Mouse (Mus musculus) thymus, postnatal 36 days (tissue): Measurements from ENCODE around the gene Mapk12.

Experiments
- DNase-seq, 2 experiments: peaks; one replicate each; pipeline ENCODE4 v3.0.0; 2022; ENCODE audit warnings: mixed read lengths in 2 of 2

Gene Mapk12

GRCm38 (mm10) chr15:89090662-89091061, 49.8 kb downstream of the Mapk12 start:
- DNase-seq = no peak

DNA sequence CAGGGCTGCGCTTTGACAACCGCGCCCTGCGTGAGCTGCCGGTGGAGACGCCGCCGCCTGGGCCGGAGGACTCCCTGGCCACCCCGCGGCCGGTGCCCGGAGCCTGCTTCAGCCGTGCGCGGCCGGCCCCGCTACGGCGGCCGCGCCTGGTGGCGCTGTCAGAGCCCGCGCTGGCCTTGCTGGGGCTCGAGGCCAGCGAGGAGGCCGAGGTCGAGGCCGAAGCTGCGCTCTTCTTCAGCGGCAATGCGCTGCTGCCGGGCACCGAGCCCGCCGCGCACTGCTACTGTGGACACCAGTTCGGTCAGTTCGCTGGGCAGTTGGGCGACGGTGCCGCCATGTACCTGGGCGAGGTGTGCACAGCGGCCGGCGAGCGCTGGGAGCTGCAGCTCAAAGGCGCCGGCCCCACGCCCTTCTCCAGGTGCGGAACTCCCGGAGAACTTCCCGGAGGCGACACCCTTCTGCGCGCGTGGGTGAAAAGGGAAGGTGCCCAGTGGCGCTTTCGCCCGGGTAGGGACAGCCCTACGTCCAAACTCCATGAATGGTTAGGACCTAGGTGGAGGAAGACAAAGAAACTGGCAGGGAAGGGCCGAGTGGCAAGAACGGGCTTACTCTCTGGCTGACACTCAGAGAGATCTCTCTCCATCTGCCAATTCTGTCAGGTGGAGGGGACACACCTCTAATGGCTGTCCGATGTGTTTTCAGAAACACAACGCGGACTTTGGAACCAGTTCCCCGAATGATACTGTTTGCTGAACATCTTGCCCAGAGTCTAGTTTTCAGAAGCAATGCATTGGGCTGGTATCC, 51.1 kb downstream of the Mapk12 start:
- peak; percentile 31 to 42 for DNase-seq

- peak; percentile 81 to 84 for DNase-seq
These were observed 51.8 kb downstream of the Mapk12 start, which contains the start of gene Selenoo for GRCm38 (mm10) chr15:89088607-89089247. Selenoo (plus strand) TSS chr15:89089084.

GRCm38 (mm10) chr15:89084826-89085225, 55.7 kb downstream of the Mapk12 start:
- no peak for DNase-seq

GRCm38 (mm10) chr15:89083906-89084305, 56.6 kb downstream of the Mapk12 start:
- no peak for DNase-seq
